Mouse (Mus musculus) layer of hippocampus, postnatal 14 days (tissue): ENCODE results near the gene Asb2. TPM values are rescaled to one million over a fixed set of nuclear protein-coding genes. Genes with fewer than 3 reads are reported as not detected.
A peak's percentile ranks its signal among the peaks of the same experiment; 100 is the strongest.

Source experiments
- DNase-seq, 2 experiments: peaks; one replicate each; pipeline ENCODE4 v3.0.0; 2021 to 2022; ENCODE audit warnings: low spot score in 2 of 2, mixed read lengths in 1 of 2
- total RNA-seq, 2 experiments: library from RNA; stranded (reverse); gene quantifications; 2 replicates each; pipeline ENCODE4 v1.2.3; 2021

Asb2 gene
- total RNA-seq, 2 experiments from 2014 or later, result 1.9 TPM

GRCm38 (mm10) chr12:103325156-103325857 lies 30.5 kb downstream of the Asb2 start:
- peak; percentile 86 for DNase-seq

GRCm38 (mm10) chr12:103322801-103323200 lies 33.0 kb downstream of the Asb2 start:
- DNase-seq, result peak in 1 of 2 experiments; percentile 52

- no peak for DNase-seq
Measured at GRCm38 (mm10) chr12:103315831-103316545, 39.8 kb downstream of the Asb2 start.

GRCm38 (mm10) chr12:103314640-103315361 lies 41.0 kb downstream of the Asb2 start:
- DNase-seq, result peak in 1 of 2 experiments; percentile 32

GRCm38 (mm10) chr12:103313871-103314639 lies 41.7 kb downstream of the Asb2 start:
- peak in 1 of 2 experiments; percentile 55 for DNase-seq

- DNase-seq, result no peak
Measured at GRCm38 (mm10) chr12:103313274-103313673, 42.5 kb downstream of the Asb2 start.

GRCm38 (mm10) chr12:103311921-103312320 lies 43.9 kb downstream of the Asb2 start:
- no peak for DNase-seq

GRCm38 (mm10) chr12:103310744-103311267 lies 45.0 kb downstream of the Asb2 start, which contains the start of gene Fam181a:
Gene Fam181a, plus strand, starts transcription at chr12:103310975.
- no peak for DNase-seq

GRCm38 (mm10) chr12:103306720-103307119 lies 49.1 kb downstream of the Asb2 start:
- no peak for DNase-seq

- DNase-seq, result no peak
Measured at GRCm38 (mm10) chr12:103306224-103306623, 49.6 kb downstream of the Asb2 start.

GRCm38 (mm10) chr12:103302960-103303359 lies 52.8 kb downstream of the Asb2 start:
- no peak for DNase-seq

- DNase-seq, result peak; percentile 62 to 63
Measured at GRCm38 (mm10) chr12:103301645-103302044, 54.2 kb downstream of the Asb2 start.

- no peak for DNase-seq
Measured at GRCm38 (mm10) chr12:103300493-103300892, 55.3 kb downstream of the Asb2 start.

GRCm38 (mm10) chr12:103296292-103296691 lies 59.5 kb downstream of the Asb2 start:
- no peak for DNase-seq

- no peak for DNase-seq
Measured at GRCm38 (mm10) chr12:103292366-103292765, 63.4 kb downstream of the Asb2 start.

- DNase-seq, result no peak
Measured at GRCm38 (mm10) chr12:103287276-103287675, 68.5 kb downstream of the Asb2 start.

- no peak for DNase-seq
Measured at GRCm38 (mm10) chr12:103283411-103283810, 72.4 kb downstream of the Asb2 start.

- DNase-seq, result no peak
Measured at GRCm38 (mm10) chr12:103282936-103283335, 72.9 kb downstream of the Asb2 start.

- DNase-seq, result no peak
Measured at GRCm38 (mm10) chr12:103281912-103282311, 73.9 kb downstream of the Asb2 start.

- no peak for DNase-seq
Measured at GRCm38 (mm10) chr12:103281491-103281890, 74.3 kb downstream of the Asb2 start.

- DNase-seq, result peak in 1 of 2 experiments; percentile 41
Measured at GRCm38 (mm10) chr12:103276422-103276821, 79.4 kb downstream of the Asb2 start.
